Mouse (Mus musculus): ENCODE data around the gene Ica1. TPM values are rescaled to one million over a fixed set of nuclear protein-coding genes. Genes with fewer than 3 reads are reported as not detected.

Gene Ica1
- polyA plus RNA-seq, 1 experiment from 2014 or later, result 68.0 TPM

GRCm38 (mm10) chr6:8694636-8695514 lies 83.4 kb downstream of the Ica1 start:
- Histone ChIP-seq H3K27ac (no peak overlapping the region), H3K9me3 (no peaks in the 10 kb centered on the region), H3K36me3 (replicated peaks) (no peaks in the 10 kb centered on the region), H3K4me3 (no peak overlapping the region), H3K27me3 (replicated peaks) (no peaks in the 10 kb centered on the region), H3K4me2 (no peak overlapping the region), H3K9ac (no peak overlapping the region), H3K4me1 (peaks cover 7% of the 10 kb centered on the region; the same call in 1 of the 2 replicates)
- WGBS, result 66% methylated on average over 12 of the region's 12 CpGs
- ATAC-seq (replicated peaks), result no peak

- H3K9ac ChIP-seq, result no peak overlapping the region
- peak; percentile 62; the same call in 1 of the 2 replicates for ATAC-seq (replicated peaks)
Observed at GRCm38 (mm10) chr6:8693926-8694635, 84.2 kb downstream of the Ica1 start.

DNA sequence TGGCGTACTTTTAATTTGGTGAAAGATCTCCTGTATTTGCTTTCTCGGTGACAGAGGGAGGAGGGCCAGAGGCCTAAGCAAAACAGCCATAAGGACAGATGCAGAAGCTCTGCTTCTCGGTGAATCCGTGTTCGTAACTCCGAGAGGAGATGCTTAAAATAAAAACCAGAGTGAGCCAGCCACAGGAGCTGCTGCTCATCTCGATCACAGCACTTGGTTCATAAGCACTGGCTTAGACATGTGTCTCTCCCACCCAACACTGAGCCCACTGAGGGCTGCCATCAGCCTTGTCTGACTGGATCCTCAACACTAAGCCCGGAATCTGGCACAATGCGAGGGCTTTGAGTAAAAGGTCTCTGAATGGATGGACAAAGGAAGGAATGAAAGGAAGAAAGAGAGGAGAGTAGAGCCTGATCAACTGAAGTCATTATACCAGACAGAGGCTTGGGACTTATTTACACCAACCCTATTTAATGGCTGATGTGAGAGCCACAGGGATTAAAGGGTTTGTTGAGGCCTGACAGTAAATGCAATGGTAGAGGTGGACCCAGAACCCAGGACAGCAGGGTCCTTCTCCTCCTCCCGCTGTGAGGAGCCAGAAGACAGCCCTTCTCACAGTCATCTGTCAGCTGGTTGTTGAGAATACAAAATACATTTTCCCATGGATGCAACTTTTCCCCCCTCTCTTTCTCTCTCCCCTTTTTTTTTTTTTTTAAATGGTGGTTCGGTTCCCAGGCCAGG lies 85.0 kb downstream of the Ica1 start:
- H3K36me3 ChIP-seq (replicated peaks), result no peaks in the 10 kb centered on the region
- H3K9ac ChIP-seq, result no peak overlapping the region
- peaks cover 7% of the 10 kb centered on the region; the same call in 1 of the 2 replicates for H3K4me1 ChIP-seq
- H3K4me2 ChIP-seq, result no peak overlapping the region
- no peak overlapping the region for H3K4me3 ChIP-seq
- 32% methylated on average over 11 of the region's 11 CpGs for WGBS
- H3K9me3 ChIP-seq, result no peaks in the 10 kb centered on the region
- no peaks in the 10 kb centered on the region for H3K27me3 ChIP-seq (replicated peaks)
- H3K27ac ChIP-seq, result no peak overlapping the region
- no peak for ATAC-seq (replicated peaks)

More at GRCm38 (mm10) chr6:8693926-8694635, 84.2 kb downstream of the Ica1 start:
- Histone ChIP-seq H3K27me3 (replicated peaks) (no peaks in the 10 kb centered on the region), H3K4me1 (peaks cover 7% of the 10 kb centered on the region; the same call in 1 of the 2 replicates), H3K27ac (no peak overlapping the region), H3K4me2 (no peak overlapping the region), H3K4me3 (no peak overlapping the region), H3K9me3 (no peaks in the 10 kb centered on the region), H3K36me3 (replicated peaks) (no peaks in the 10 kb centered on the region)
- 9% methylated on average over 10 of the region's 10 CpGs for WGBS

DNA sequence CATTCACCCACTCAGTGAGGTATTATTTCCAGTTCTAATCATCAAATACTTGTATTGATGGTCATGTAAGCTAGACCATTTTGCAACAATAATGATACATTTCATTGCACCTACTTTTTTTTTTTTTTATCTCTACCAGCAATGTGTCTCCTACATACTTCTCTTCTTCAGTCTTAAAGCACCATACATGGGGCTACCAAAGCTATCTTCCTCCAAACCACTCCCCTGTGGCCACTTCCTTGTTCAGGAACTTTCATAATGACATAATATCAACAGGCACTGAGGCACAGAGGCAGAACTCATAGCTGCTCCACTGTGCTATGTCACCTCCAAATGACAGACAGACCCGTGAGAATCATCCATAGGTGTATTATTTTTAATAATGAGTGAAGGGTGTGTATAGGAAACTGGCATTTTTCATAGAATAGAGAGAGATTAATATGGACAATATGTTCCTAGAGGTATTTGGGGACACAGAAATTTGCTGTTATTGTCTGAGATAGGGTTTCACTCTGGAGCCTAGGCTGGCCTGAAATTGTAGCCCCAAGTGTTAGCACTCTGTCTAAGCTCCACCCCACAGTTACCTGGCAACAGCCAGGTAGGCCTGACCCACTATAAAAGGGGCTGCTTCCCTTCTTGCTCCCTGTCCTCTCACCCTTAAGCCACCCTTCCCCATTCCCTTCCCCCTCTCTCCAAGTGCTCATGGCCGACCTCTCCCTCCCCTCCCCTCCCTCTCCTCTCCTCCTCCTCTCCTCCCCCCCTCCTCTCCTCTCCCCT lies 86.9 kb downstream of the Ica1 start:
- Histone ChIP-seq H3K9ac (no peak overlapping the region), H3K36me3 (replicated peaks) (no peaks in the 10 kb centered on the region), H3K4me3 (no peak overlapping the region), H3K9me3 (no peaks in the 10 kb centered on the region), H3K27me3 (replicated peaks) (no peaks in the 10 kb centered on the region), H3K4me1 (peaks cover 7% of the 10 kb centered on the region; the same call in 1 of the 2 replicates), H3K4me2 (no peak overlapping the region), H3K27ac (no peak overlapping the region)
- 59% methylated on average over 2 of the region's 2 CpGs for WGBS
- no peak for ATAC-seq (replicated peaks)

GRCm38 (mm10) chr6:8690441-8690840 lies 87.8 kb downstream of the Ica1 start:
- H3K9ac ChIP-seq, result no peak overlapping the region
- H3K4me3 ChIP-seq, result no peak overlapping the region
- H3K4me1 ChIP-seq, result peaks cover 7% of the 10 kb centered on the region; the same call in 1 of the 2 replicates
- 74% methylated on average over 3 of the region's 3 CpGs for WGBS
- no peaks in the 10 kb centered on the region for H3K36me3 ChIP-seq (replicated peaks)
- H3K4me2 ChIP-seq, result no peak overlapping the region
- H3K27ac ChIP-seq, result no peak overlapping the region
- ATAC-seq (replicated peaks), result no peak
- no peaks in the 10 kb centered on the region for H3K9me3 ChIP-seq
- no peaks in the 10 kb centered on the region for H3K27me3 ChIP-seq (replicated peaks)

- Histone ChIP-seq H3K4me1 (no peaks in the 10 kb centered on the region), H3K27ac (no peak overlapping the region), H3K9me3 (no peaks in the 10 kb centered on the region), H3K4me3 (no peak overlapping the region), H3K4me2 (no peak overlapping the region), H3K9ac (no peak overlapping the region), H3K27me3 (replicated peaks) (no peaks in the 10 kb centered on the region), H3K36me3 (replicated peaks) (no peaks in the 10 kb centered on the region)
- ATAC-seq (replicated peaks), result no peak
- WGBS, result 92% methylated on average over 14 of the region's 14 CpGs
Observed at GRCm38 (mm10) chr6:8686678-8687580, 91.4 kb downstream of the Ica1 start.

GRCm38 (mm10) chr6:8683379-8683778 lies 94.9 kb downstream of the Ica1 start:
- Histone ChIP-seq H3K9ac (no peak overlapping the region), H3K4me3 (no peak overlapping the region), H3K9me3 (no peaks in the 10 kb centered on the region), H3K36me3 (replicated peaks) (no peaks in the 10 kb centered on the region), H3K4me2 (no peak overlapping the region), H3K27me3 (replicated peaks) (no peaks in the 10 kb centered on the region), H3K4me1 (no peaks in the 10 kb centered on the region), H3K27ac (no peak overlapping the region)
- ATAC-seq (replicated peaks), result no peak
- 93% methylated on average over 10 of the region's 10 CpGs for WGBS

GRCm38 (mm10) chr6:8680931-8681330 lies 97.4 kb downstream of the Ica1 start:
- Histone ChIP-seq H3K9ac (no peak overlapping the region), H3K4me2 (no peak overlapping the region), H3K9me3 (no peaks in the 10 kb centered on the region), H3K4me1 (no peaks in the 10 kb centered on the region), H3K36me3 (replicated peaks) (no peaks in the 10 kb centered on the region), H3K27ac (no peak overlapping the region), H3K4me3 (no peak overlapping the region), H3K27me3 (replicated peaks) (no peaks in the 10 kb centered on the region)
- 75% methylated on average over 8 of the region's 8 CpGs for WGBS
- no peak; the same call in 1 of the 2 replicates for ATAC-seq (replicated peaks)

GRCm38 (mm10) chr6:8673013-8673412 lies 105.3 kb downstream of the Ica1 start:
- Histone ChIP-seq H3K36me3 (replicated peaks) (no peaks in the 10 kb centered on the region), H3K4me3 (no peak overlapping the region), H3K27me3 (replicated peaks) (no peaks in the 10 kb centered on the region), H3K4me1 (no peaks in the 10 kb centered on the region), H3K4me2 (no peak overlapping the region), H3K27ac (no peak overlapping the region), H3K9me3 (no peaks in the 10 kb centered on the region), H3K9ac (no peak overlapping the region)
- no peak for ATAC-seq (replicated peaks)
- 91% methylated on average over 4 of the region's 4 CpGs for WGBS

DNA sequence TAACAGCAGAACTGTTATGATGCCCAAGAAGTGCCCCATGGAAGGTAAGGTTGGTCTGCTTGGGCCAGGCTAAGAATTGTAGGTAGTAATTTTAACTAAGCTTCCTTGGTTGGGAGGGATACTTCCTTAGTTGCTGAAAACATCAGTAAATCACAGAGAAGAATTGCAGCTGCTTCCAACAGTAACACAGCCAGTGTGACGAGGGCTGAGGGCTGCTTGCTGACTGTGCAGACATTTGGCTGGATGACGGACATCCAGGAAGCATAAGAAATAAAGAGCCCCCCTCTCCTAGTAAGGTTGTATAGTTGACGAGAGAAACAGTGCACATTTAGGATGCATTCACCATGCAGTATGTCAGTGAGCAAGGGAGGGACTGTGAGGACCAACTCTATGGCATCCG lies 108.9 kb downstream of the Ica1 start:
- Histone ChIP-seq H3K36me3 (replicated peaks) (no peaks in the 10 kb centered on the region), H3K9me3 (no peaks in the 10 kb centered on the region), H3K4me3 (no peak overlapping the region), H3K27me3 (replicated peaks) (no peaks in the 10 kb centered on the region), H3K27ac (no peak overlapping the region), H3K4me1 (no peaks in the 10 kb centered on the region), H3K9ac (no peak overlapping the region), H3K4me2 (no peak overlapping the region)
- WGBS, result 88% methylated on average over 4 of the region's 4 CpGs
- ATAC-seq (replicated peaks), result no peak

All from midbrain, embryonic 15.5 days (tissue).